Mouse (Mus musculus): ENCODE results near the gene Scamp3.
"Not testable (repeated sequence)": the region's sequence is repeated elsewhere in the genome, so short reads cannot be mapped to it uniquely, and the experiment has no call there.

Scamp3 gene

GRCm38 (mm10) chr3:89195979-89196877, 19.0 kb downstream of the Scamp3 start:
- peak; percentile 77 for DNase-seq (ENCODE audit: extremely low read depth, low read depth, low spot score)

DNA sequence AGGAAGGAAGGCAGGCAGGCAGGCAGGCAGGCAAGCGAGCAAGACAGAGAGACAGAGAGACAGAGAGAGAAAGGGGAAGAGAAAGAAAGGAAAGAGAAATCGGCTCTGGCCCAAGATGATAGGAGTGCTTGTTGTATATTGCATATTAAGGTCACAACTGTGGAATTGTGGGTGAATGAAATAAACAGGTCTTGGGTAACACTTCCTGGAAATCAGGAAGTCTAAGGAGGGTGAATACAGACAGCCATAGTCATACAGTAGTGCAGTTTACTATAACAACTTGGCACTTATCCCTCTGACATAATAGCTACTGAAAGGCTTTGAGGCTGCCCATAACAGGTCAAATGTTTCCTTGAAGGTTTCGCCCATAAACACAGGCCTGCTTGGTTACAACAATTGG, 22.6 kb downstream of the Scamp3 start:
- DNase-seq (ENCODE audit: extremely low read depth, low read depth, low spot score): no peak

GRCm38 (mm10) chr3:89202253-89203141, 25.2 kb downstream of the Scamp3 start, which contains the start of gene Gba:
Gene Gba, plus strand, starts transcription at chr3:89202928.
- peak; percentile 88 for DNase-seq (ENCODE audit: extremely low read depth, low read depth, low spot score)

DNA sequence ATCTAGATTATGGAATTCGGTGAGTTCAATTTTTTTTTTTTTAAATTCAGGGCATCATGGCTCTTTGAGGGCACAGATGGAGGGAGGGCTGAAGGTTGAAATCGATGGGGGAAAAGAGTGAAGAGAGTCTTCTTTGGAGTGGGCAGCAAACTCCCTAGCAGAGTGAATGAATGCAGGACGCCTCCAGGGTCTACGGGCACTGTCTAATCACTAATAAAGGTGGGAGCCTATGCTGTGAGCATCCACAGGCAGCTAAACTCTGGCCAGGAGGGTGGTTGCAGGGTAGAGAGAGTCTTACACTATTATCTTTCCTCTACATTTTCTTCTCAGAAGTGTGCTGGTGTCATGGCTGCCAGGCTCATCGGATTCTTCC, 25.9 kb downstream of the Scamp3 start:
- DNase-seq (ENCODE audit: extremely low read depth, low read depth, low spot score): no peak

DNA sequence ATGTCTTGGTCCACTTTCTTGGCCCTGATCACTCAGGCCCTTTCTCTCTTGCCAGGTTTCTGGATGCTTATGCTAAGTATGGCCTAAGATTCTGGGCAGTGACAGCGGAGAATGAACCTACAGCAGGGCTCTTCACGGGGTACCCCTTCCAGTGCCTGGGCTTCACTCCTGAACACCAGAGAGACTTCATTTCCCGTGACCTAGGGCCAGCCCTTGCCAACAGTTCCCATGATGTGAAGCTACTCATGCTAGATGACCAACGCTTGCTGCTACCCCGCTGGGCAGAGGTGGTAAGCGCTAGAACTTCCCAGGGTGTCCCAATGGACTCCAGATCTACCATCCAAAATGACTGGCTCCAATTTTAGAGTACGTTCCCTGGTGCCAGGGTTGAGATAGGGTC, 28.8 kb downstream of the Scamp3 start:
- no peak for DNase-seq (ENCODE audit: extremely low read depth, low read depth, low spot score)

GRCm38 (mm10) chr3:89206695-89207094, 29.4 kb downstream of the Scamp3 start:
- DNase-seq (ENCODE audit: extremely low read depth, low read depth, low spot score): peak; percentile 88

DNA sequence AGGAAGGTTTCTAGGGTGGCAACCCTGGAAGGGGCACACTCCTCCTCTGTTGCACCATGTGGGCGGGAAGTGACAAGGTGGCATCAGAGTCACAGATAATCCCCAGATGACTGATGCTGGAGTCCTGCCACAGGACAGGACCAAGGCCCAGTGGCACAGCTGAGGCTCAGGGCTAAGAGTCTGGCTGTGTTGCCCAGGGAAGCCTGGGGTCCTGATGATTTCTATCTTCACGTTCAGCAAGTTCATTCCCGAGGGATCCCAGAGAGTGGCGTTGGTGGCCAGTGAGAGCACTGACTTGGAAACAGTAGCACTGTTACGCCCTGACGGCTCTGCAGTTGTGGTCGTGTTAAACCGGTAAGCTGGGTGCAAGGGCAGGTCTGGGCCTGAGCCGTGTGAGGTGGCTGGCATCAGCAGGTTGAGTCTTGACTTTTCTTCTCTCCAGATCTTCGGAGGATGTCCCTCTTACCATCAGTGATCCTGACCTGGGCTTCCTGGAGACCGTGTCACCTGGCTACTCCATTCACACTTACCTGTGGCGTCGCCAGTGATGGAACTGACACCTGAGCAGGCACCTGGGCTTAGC, 30.9 kb downstream of the Scamp3 start:
- DNase-seq (ENCODE audit: extremely low read depth, low read depth, low spot score): peak; percentile 84

GRCm38 (mm10) chr3:89208736-89209135, 31.5 kb downstream of the Scamp3 start:
- DNase-seq (ENCODE audit: extremely low read depth, low read depth, low spot score): no peak

- no peak for DNase-seq (ENCODE audit: extremely low read depth, low read depth, low spot score)
Measured at GRCm38 (mm10) chr3:89209731-89210130, 32.5 kb downstream of the Scamp3 start.

GRCm38 (mm10) chr3:89210162-89210561, 32.9 kb downstream of the Scamp3 start:
- no peak for DNase-seq (ENCODE audit: extremely low read depth, low read depth, low spot score)

GRCm38 (mm10) chr3:89210731-89211130, 33.5 kb downstream of the Scamp3 start:
- no peak for DNase-seq (ENCODE audit: extremely low read depth, low read depth, low spot score)

DNA sequence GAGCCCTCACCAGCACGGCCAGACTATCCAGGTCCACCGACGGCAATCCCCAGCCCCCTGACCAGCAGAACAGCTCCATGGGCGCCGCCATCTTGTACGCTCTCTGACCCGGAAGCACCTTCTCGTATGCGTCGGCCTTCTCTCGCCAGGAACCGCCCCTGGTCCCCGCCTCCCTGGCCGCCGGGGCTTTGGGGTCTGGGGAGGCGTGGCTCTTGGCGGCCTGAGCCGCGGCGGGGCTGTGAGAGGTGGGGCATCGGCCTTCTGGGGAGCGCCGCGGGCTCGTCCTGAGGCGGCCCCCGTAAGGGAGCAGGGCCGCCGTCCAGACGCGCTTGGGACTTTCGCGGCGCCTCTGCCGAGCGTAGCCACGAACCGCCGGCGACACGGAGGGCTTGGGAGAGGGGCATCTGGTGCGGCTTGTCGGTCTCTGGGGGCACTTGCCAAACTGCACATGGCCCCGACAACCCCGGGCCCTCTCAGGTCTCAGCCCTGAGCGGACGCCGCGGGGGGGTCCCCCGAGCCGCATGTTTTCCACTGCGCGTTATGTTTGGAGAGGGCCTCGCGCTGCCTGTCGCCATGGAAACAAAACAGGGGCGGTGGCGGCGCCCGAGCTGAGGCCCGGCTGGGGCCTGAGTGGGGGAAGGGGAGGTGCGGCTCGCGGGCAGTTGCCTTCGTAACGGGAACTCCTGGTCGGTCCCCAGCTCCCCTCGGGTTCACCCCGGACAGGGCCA, 36.7 kb downstream of the Scamp3 start:
- DNase-seq (ENCODE audit: extremely low read depth, low read depth, low spot score): no peak

DNA sequence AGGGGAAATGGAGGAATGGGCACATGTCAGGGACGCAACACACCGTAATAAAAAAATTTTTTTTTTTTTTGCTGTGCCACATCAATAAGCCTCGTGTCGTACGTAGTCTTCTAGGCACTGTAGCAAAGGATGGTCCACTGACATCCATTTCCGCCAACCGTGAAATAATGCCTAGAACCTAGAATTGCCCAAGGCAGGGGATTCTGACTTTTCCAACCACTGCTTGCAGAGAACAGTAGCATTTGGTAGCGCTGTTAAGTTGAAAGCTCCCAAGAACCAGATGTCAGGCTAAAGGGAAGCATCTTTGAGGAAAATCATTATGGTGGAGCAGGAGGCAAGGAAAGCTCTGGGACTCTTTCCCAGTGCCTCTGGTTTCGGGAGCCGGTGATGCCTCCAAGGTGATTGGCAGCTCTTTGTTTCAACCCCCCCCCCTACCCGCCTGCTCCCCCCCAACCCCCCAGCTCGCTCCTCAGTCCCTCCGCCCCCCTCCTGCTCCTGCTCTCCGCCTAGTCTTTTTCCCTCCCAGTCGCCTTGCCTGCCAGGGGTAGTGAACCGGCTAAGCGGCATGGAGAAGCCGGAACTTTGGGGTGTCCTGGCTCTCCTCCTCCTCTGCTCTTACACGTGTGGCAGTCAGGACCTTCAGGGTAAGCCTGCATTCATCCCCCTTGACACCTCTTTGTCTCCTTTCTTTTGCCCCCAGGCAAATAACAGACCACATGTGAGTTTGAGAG, 37.6 kb downstream of the Scamp3 start, which contains the start of gene Thbs3:
Gene Thbs3 (plus strand): TSS at position 500 of the 731 bp plus-strand sequence.
- DNase-seq (ENCODE audit: extremely low read depth, low read depth, low spot score): no peak

- DNase-seq (ENCODE audit: extremely low read depth, low read depth, low spot score): no peak
Measured at GRCm38 (mm10) chr3:89215853-89216252, 38.6 kb downstream of the Scamp3 start.

DNA sequence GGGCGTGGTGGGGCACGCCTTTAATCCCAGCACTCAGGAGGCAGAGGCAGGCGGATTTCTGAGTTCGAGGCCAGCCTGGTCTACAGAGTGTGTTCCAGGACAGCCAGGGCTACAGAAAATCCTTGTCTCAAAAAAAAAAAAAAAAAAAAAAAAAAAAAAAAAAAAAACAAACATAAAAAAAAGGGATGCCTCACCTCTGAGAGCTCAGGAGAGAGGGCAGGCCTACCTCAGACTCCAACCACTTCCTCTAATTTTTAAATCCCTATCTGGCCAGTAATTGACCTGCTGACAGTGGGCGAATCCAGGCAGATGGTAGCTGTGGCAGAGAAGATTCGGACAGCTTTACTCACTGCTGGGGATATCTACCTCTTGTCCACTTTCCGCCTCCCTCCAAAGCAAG, 39.1 kb downstream of the Scamp3 start:
- not testable (repeated sequence) for DNase-seq (ENCODE audit: extremely low read depth, low read depth, low spot score)

GRCm38 (mm10) chr3:89218271-89218670, 41.0 kb downstream of the Scamp3 start:
- no peak for DNase-seq (ENCODE audit: extremely low read depth, low read depth, low spot score)

DNA sequence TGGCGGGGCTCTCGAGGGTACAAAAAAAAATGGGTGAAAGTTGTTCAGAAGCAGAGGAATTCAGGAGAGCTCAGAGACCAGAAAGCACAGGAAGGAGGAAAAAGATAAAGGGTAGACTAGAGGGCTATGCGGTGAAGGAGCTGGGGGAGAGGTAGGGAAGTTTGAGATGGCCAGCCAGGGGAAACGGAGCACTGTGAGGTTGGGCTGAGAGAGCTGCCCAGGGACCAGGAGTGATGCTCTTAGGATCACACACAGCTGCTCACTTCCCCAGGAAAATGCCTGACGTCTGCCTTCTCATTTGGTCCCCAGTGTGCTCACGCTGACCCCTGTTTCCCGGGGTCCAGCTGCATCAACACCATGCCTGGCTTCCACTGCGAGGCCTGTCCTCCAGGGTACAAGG, 42.3 kb downstream of the Scamp3 start:
- DNase-seq (ENCODE audit: extremely low read depth, low read depth, low spot score): no peak

GRCm38 (mm10) chr3:89221167-89221566, 43.9 kb downstream of the Scamp3 start:
- no peak for DNase-seq (ENCODE audit: extremely low read depth, low read depth, low spot score)

DNA sequence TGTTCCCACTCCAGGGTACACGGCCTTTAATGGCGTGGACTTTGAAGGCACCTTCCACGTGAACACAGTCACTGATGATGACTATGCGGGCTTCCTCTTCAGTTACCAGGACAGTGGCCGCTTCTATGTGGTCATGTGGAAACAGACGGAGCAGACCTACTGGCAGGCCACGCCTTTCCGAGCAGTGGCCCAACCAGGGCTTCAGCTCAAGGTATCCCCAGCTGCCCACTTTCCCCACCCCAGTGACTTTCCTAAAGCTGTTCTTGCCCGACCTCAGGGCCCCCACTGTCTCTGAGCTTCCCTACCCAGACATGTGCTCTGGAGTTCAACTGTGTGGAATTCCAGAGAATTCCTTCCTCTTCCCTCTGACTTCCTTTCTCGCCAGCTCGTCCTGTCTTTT, 47.5 kb downstream of the Scamp3 start:
- DNase-seq (ENCODE audit: extremely low read depth, low read depth, low spot score): no peak

- DNase-seq (ENCODE audit: extremely low read depth, low read depth, low spot score): no peak
Measured at GRCm38 (mm10) chr3:89225321-89225815, 48.1 kb downstream of the Scamp3 start.

Data from fat pad, adult 2 months (tissue).